Mouse (Mus musculus) c-Kit-negative CD71-positive TER-119-positive erythroid progenitor cells, embryonic 14.5 days (primary cell): ENCODE results near the gene Il17rd.

Source experiments
- DNase-seq: peaks from one replicate; pipeline ENCODE4 v3.0.0-alpha.2; 2013; ENCODE audit warnings: low read depth, low spot score

The Il17rd gene

DNA sequence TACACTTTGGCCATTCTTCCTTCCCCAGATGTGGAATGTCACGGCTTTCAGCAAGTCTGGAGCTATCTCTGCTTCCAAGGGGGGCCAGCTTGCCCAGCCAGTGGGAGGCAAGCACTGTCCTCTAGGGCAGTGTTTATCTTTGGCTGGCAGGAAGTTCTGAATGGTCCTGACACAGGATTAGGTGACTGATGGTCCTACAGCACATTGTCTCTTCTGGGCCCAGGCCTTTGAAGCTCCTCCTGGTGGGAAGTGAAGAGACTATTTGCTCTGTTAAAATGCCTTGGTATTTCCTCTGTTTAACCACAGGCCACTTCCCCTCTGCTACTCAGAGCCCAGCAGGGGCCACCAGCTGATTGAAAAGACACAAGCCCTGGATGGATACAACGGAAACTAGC, 6.2 kb downstream of the Il17rd start:
- DNase-seq, result no peak

DNA sequence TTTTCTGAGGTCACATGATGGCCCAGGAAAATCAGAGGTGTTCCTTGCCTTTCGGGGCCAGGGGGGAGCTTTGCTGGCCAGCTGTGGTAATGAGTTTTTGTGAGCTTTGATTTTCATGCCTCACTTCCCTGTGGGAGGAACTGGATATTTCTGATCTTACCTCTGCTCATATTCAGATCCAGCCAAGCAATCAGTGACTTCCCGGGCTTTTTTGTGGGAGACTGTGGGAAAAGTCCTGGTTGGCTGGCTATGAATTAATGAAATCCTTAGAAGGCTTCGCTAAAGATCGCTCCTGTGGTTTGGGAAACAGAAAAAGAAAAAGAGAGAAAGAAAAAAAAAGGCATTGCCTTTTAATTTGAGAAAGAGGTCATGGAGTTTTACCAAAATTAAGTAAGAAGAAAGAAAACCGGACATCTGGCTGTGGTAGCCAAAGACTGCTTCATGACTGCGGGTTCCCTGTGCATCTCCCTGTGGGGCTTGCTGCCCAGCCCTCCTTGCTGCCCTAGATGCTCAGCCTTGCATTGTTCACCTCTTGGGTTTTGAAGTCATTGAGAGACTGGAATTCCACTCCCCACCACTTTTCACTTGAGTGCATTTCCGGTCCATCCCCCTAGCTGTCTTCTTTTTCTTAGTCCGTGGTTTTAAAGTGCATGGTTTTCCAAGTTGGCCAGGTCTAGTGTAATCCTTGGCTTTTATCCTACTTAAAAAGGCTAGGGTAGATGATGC, 9.7 kb downstream of the Il17rd start:
- DNase-seq, result no peak

DNA sequence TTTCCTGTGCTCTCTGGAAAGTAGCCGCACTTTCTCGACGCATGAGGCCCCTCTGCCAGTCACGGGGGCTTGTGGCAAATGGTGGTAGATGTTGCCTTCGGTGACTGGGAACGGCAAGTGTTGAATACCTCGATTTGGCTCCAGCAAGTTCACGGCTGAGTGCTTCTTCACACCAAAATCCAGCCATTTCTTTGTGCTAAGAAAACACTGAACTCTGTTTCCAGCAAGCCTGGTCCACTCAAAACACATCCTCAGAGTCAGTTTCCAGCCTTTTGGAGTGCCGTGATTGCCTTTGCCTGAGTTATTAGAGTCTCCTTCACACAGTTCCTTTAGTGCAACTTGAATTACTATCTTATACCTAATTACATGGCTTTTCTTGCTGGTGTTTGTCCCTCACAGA, 11.3 kb downstream of the Il17rd start:
- no peak for DNase-seq

- DNase-seq, result no peak
Measured at GRCm38 (mm10) chr14:27050560-27051510, 12.1 kb downstream of the Il17rd start.

GRCm38 (mm10) chr14:27051511-27051895, 12.8 kb downstream of the Il17rd start:
- no peak for DNase-seq

GRCm38 (mm10) chr14:27058535-27059223, 19.9 kb downstream of the Il17rd start:
- no peak for DNase-seq

DNA sequence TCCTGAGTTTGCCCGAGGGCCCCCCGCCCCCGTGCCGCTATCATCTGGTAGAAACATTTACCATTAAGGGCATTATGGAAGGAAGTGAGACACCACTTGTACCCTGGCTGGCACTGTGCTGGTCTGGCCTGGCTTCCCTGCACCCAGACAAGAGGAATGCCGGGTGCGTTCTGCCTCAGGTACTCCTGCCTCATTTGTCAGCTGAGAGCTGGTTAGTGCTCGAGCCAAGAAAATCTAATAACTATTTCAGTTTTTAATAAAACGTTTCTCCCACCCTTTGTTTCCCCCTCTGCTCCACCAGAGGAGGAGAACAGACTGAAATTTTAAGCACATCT, 20.4 kb downstream of the Il17rd start:
- no peak for DNase-seq

GRCm38 (mm10) chr14:27063338-27063737, 24.6 kb downstream of the Il17rd start:
- no peak for DNase-seq

- no peak for DNase-seq
Measured at GRCm38 (mm10) chr14:27066171-27066929, 27.6 kb downstream of the Il17rd start.

- no peak for DNase-seq
Measured at GRCm38 (mm10) chr14:27067866-27068271, 29.1 kb downstream of the Il17rd start.

DNA sequence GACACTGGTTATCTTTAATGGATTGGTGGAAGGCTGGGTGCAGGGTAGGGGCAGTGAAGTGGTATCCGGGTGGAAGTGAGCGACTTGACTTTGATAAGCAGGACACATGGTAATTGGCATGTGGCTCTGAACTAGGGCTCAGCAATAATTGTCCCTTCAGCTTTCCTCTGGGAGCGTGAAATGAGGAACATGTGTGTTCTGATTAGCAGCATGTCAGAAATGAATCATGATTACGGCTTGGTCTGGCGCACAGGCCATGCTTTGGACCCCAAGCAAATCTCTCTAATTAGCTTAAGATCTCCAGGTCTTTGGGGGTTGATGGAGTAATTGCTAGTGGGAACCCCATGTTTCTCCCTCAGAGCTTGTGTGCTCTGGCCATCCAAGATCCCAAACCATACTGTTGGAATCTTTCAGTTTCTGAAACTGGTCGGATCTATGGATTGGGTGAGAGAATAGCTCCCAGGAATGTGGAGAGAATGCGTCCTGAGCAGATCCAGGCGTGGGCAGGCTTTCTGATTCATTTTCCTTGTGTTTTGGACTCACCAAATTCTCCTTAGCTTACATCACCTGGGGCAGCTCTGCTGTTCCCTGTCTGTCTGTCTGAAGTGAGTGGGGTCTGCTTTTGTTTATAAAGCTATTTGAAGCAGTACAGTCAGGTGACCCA, 30.8 kb downstream of the Il17rd start:
- DNase-seq, result no peak

GRCm38 (mm10) chr14:27070128-27070527, 31.4 kb downstream of the Il17rd start:
- no peak for DNase-seq

DNA sequence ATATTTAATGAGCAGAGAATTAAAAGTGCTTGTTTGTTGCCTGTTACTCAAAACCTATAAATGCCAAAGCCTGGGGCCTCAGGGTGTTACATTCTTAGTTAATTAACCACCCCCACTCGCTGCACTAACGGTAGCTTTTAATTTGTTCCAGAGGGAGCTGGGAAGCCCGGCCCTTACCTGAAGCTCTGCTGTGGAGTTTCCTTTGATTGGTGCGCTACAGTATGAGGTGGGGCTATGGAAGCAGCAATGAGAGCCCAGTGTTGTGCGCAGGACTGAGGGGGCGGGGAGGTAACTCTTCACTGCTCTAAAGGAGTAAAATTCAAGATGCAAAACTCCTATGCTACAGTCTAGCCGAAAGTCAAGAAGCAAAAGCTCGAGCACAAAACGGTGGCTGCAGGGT, 32.0 kb downstream of the Il17rd start:
- DNase-seq, result no peak

- DNase-seq, result no peak
Measured at GRCm38 (mm10) chr14:27071985-27072384, 33.2 kb downstream of the Il17rd start.

DNA sequence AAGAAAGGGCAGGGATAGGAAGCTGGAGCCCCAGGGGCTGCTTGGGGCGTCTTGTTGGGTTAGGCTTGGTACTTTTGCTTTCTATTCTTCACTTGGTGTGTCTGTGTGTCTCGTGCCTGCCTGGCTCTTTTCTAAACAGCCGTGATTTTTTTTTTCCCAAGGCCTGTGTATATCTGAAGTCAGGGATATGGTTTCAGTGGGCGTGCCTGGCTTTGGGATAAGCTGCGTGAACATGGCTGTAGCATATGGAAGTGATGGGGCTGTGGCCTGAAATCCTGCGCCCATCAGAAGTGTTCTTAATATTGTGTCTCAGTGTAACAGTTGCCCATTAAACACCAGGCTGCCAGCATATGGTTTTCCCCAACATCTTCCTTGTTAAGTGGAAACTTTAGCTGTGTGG, 36.3 kb downstream of the Il17rd start:
- no peak for DNase-seq

DNA sequence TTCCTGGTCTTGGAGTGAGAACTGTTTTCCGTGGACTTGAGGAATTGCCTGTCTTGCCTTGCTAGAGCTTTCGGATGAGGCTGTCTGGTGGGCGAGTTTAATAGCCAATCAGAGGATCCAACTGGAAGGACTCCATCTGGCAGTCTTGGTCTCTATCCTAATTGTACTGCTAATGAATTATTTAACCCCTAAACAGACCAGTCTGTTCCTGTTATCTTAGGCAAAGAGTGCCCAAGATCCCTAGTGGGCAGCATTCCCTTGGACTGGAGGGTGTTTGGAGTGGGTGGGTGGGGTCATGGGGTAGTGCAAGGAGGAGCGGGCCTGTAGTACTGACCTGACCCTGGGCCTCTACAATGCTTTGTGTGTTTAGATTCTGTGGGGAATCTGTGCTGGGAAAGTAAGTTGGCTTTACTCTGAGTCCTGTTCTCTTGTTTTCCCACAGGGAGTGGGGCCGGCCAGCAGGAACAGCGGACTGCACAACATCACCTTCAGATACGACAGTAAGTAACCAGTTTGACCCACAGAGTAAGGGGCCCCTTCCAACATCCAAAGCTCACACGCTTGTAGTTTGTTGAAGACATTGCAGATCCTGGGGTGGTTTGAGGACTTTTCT, 37.3 kb downstream of the Il17rd start:
- DNase-seq, result no peak

DNA sequence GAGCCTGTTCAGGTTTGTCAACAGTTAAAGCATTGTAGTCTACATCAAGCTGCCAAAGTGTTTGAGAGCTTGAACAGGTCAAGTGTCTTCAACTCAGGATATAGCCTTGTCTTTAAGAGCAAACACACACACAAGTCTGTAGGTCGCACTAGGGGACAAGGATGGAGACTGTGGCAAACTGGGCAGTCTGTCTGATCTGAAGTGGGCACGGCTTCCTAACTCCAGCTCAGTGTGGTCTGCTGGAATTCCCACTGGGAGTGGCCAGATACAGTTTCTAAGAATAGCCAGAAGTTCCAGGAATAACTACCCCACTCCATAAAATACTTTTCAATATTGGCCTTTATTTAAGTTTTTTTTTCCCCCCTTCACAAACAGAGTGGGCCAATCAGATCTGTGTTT, 37.8 kb downstream of the Il17rd start:
- DNase-seq, result no peak

DNA sequence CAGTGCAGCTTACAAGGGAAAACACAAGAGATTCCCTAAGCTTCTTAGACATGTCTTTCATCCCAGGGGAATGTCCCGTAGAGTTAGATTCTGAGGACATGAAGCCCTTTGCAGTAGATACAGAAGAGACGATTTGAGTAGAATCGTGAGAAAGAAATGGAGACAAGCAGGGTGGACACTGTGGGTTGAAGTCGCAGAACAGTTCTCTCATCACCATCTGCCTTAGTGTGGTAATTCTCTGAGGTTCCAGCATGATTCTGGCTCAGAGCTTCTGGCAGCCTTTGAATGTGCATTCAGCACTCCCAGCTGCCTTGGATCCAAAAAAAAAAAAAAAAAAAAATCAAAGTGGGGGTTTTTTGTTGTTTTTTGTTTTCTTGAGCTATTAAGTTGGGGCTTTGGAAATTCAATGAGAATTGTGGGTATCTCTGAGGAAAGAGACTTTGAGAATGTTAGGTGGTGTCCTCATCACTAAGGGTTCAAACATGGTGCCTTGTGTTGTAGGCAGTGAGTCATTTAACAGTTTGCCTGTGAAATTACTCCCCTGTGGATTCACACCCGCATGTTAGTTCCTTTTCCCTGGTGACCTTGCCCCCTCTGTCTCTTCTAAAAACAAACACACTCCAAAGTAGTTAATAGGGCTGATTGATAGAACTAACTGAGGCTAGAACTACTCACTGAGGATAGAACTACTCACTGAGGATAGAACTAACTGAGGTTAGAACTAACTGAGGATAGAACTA, 43.0 kb downstream of the Il17rd start:
- DNase-seq, result no peak

DNA sequence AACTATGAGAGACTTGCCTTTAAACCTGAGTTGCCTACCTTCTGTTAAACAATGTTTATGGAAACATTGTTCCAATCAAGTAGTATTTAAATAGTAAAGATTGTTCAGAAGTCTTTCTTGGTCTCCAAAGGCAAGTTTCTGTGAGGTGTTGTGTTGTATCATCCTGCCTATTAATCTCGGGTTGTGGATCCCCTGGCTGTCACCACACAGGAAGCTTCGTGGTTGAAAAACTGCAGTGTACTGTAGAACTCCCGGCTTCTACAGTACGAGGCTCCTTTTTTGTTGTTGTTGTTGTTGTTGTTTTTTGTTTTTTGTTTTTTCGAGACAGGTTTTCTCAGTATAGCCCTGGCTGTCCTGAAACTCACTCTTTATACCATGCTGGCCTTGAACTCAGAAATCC, 46.7 kb downstream of the Il17rd start:
- DNase-seq, result no peak

DNA sequence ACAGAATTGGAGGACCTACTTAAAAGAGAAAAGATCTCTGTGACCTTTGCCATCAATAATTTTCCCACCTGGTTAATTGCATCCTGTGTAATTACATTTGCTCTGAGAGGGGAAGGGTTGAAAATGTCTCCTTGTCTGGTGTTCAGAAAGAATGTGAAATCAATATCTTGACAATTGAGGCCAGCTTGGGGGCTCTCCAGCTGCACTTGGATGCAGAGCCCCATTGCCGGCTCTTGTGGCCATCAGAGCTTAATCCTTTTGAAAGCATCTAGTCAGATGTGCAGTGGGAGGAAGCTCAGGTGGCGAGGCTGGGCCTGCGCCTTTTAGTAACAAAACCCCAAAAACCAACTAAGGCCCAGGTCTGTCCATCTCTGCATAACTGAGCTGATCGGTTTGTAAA, 47.3 kb downstream of the Il17rd start:
- no peak for DNase-seq
